In the genomic region with DNA sequence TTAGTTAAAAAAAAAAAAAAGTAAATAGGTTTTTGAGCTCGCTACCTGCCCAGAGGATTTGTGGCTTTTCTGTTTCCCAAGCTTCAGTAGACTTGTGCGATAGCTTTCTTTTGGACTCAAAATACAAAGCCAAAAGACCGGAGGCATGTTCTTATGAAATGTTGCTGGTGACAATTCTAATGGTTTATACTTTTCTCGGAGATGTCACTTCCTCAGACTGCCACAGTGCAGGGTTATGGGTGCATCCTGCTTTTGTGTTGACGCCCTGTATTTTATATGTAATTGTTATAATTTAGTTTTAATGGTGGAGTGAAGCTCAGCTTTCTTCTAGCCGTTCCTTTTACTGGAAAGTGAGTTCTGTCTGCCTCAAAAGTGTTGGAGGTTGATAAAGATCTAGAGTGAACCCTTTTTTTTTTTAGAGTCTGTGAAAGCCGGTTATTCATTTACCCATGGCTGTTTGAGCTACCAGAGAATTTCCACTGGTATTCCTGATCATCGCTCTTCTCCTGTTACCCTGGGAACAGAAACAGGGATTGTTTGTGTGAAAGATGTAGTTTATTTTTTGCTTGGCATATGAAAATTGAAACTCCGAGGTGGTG, we compare ENCODE assay signal across 8 mouse cellular contexts. TPM values are rescaled to one million over a fixed set of nuclear protein-coding genes. Genes with fewer than 3 reads are reported as not detected.
A peak's percentile ranks its signal among the peaks of the same experiment; 100 is the strongest.
DNase-seq lines count a peak whose midpoint lies in the region; ATAC-seq lines count a peak whose summit lies in the region.

No protein-coding gene starts in this region.

- peaks cover 64% of the 10 kb centered on the region for H3K4me1 ChIP-seq in megakaryocyte, embryonic 14.5 days
- peaks cover 10% of the 10 kb centered on the region; the same call in 1 of the 2 replicates for H3K4me1 ChIP-seq in forebrain, embryonic 11.5 days (replicated peaks; ENCODE audit: control insufficient read depth, insufficient read depth, low read length)
- peaks cover 45% of the 10 kb centered on the region for H3K4me1 ChIP-seq in neural tube, embryonic 15.5 days

- peak overlapping the region; percentile 96 for H3K4me3 ChIP-seq in megakaryocyte, embryonic 14.5 days (replicated peaks)
- peak overlapping the region; percentile 90 for H3K4me3 ChIP-seq in forebrain, embryonic 11.5 days (ENCODE audit: low read depth, low read length)
- peak overlapping the region; percentile 86 for H3K4me3 ChIP-seq in neural tube, embryonic 15.5 days (replicated peaks)

- DNase-seq in forebrain, embryonic 11.5 days (ENCODE audit: low spot score), result no peak
- DNase-seq in kidney, postnatal 14 days, result peak; percentile 39
- DNase-seq in testis, postnatal 10 days (ENCODE audit: low spot score), result no peak

- H3K9me3 ChIP-seq in megakaryocyte, embryonic 14.5 days, result no peaks in the 10 kb centered on the region
- no peaks in the 10 kb centered on the region for H3K9me3 ChIP-seq in forebrain, embryonic 11.5 days (ENCODE audit: control insufficient read depth, low read length)
- H3K9me3 ChIP-seq in neural tube, embryonic 15.5 days (replicated peaks), result no peaks in the 10 kb centered on the region

- no peak for ATAC-seq in megakaryocyte, adult 5-6 weeks (ENCODE audit: poor library complexity, severe bottlenecking)
- ATAC-seq in forebrain, embryonic 11.5 days (replicated peaks; ENCODE audit: low FRiP score), result no peak
- ATAC-seq in neural tube, embryonic 15.5 days (ENCODE audit: low FRiP score), result no peak
- no peak for ATAC-seq in megakaryocyte-erythroid progenitor cell, adult 5-6 weeks (replicated peaks; ENCODE audit: low FRiP score, low TSS enrichment, poor library complexity, severe bottlenecking)
- ATAC-seq in monocyte, adult 5-6 weeks (replicated peaks; ENCODE audit: insufficient number of reproducible peaks, low FRiP score, low TSS enrichment, poor library complexity, severe bottlenecking), result no peak

- peak overlapping the region; percentile 99 for H3K9ac ChIP-seq in forebrain, embryonic 11.5 days (ENCODE audit: low read length)
- H3K9ac ChIP-seq in neural tube, embryonic 15.5 days (replicated peaks), result peak overlapping the region; percentile 93

- H3K27me3 ChIP-seq in megakaryocyte, embryonic 14.5 days (replicated peaks), result no peaks in the 10 kb centered on the region
- H3K27me3 ChIP-seq in forebrain, embryonic 11.5 days (ENCODE audit: control insufficient read depth, insufficient read depth, low read length), result no peaks in the 10 kb centered on the region
- no peaks in the 10 kb centered on the region for H3K27me3 ChIP-seq in neural tube, embryonic 15.5 days (replicated peaks)

- 18% methylated on average over 9 of the region's 9 CpGs for WGBS in forebrain, embryonic 11.5 days
- WGBS in neural tube, embryonic 15.5 days, result 10% methylated on average over 9 of the region's 9 CpGs

- H3K36me3 ChIP-seq in megakaryocyte, embryonic 14.5 days (replicated peaks; ENCODE audit: low read length), result peaks cover 6% of the 10 kb centered on the region
- no peaks in the 10 kb centered on the region; the same call in 1 of the 2 replicates for H3K36me3 ChIP-seq in forebrain, embryonic 11.5 days (ENCODE audit: control insufficient read depth, insufficient read depth, low read length)
- no peaks in the 10 kb centered on the region for H3K36me3 ChIP-seq in neural tube, embryonic 15.5 days

- peak overlapping the region; percentile 64 for H3K4me2 ChIP-seq in forebrain, embryonic 11.5 days (ENCODE audit: low read depth, low read length, severe bottlenecking)
- peak overlapping the region; percentile 68 for H3K4me2 ChIP-seq in neural tube, embryonic 15.5 days

- peak overlapping the region; percentile 92; the same call in 1 of the 2 replicates for H3K27ac ChIP-seq in forebrain, embryonic 11.5 days (ENCODE audit: low read depth, low read length)
- peak overlapping the region; percentile 98 for H3K27ac ChIP-seq in neural tube, embryonic 15.5 days (replicated peaks)

RNA-seq across cellular contexts. Expression of a gene that starts 1.7 kb away (rescaled TPM):
- 1.3 and 2.1 TPM in 2 replicates for polyA plus RNA-seq in megakaryocyte, embryonic 14.5 days (2012; ENCODE audit: insufficient read depth, low replicate concordance)
- 29.3 and 40.6 TPM in 2 replicates for total RNA-seq in megakaryocyte, adult 5-6 weeks (2015)
- 30.9 and 35.4 TPM in 2 replicates for total RNA-seq in megakaryocyte, adult 5-6 weeks (2017)
- 25.4 TPM in 2 replicates for polyA plus RNA-seq in forebrain, embryonic 11.5 days (2014; fragmentation: Nextera tagmentation; extraction: Ambion mirVana)
- polyA plus RNA-seq in neural tube, embryonic 15.5 days (2015; fragmentation: Nextera tagmentation; extraction: Ambion mirVana), result 10.2 and 10.6 TPM in 2 replicates
- total RNA-seq in megakaryocyte-erythroid progenitor cell, adult 5-6 weeks (2014; fragmentation: Nextera tagmentation), result 51.5 and 58.9 TPM in 2 replicates
- total RNA-seq in megakaryocyte-erythroid progenitor cell, adult 5-6 weeks (2017), result 27.3 and 32.2 TPM in 2 replicates
- total RNA-seq in monocyte, adult 5-6 weeks (2017), result 30.4 to 36.5 TPM (median 34.3 TPM) in 3 replicates

RNA-seq across cellular contexts. Expression of a gene that starts 56.1 kb away (rescaled TPM):
- polyA plus RNA-seq in megakaryocyte, embryonic 14.5 days (2012; ENCODE audit: insufficient read depth, low replicate concordance), result 0.89 TPM in 1 of 2 replicates, not detected in the other
- total RNA-seq in megakaryocyte, adult 5-6 weeks (2015), result 13.2 and 16.5 TPM in 2 replicates
- total RNA-seq in megakaryocyte, adult 5-6 weeks (2017), result 23.5 and 30.2 TPM in 2 replicates
- polyA plus RNA-seq in forebrain, embryonic 11.5 days (2014; fragmentation: Nextera tagmentation; extraction: Ambion mirVana), result 7.1 and 7.4 TPM in 2 replicates
- polyA plus RNA-seq in neural tube, embryonic 15.5 days (2015; fragmentation: Nextera tagmentation; extraction: Ambion mirVana), result 18.1 and 21.9 TPM in 2 replicates
- 10.2 and 10.5 TPM in 2 replicates for total RNA-seq in megakaryocyte-erythroid progenitor cell, adult 5-6 weeks (2014; fragmentation: Nextera tagmentation)
- 8.6 and 10.3 TPM in 2 replicates for total RNA-seq in megakaryocyte-erythroid progenitor cell, adult 5-6 weeks (2017)
- total RNA-seq in monocyte, adult 5-6 weeks (2017), result 27.2 to 38.3 TPM (median 34.8 TPM) in 3 replicates
